Mouse (Mus musculus) hematopoietic stem cell, adult 5-6 weeks (primary cell): ENCODE measurements around the gene Schip1. TPM values are rescaled to one million over a fixed set of nuclear protein-coding genes. Genes with fewer than 3 reads are reported as not detected.

Experiments
- ATAC-seq, 2 experiments: fragments of 125-278 bp in 1 of 2; replicated peaks in 1 of 2; 2 replicates each; pipeline ENCODE4 v1.8.0; 2016 to 2017; ENCODE audit warnings: inconsistent platforms in 2 of 2, mild to moderate bottlenecking in 2 of 2, moderate number of reproducible peaks in 2 of 2, low read depth in 1 of 2, moderate TSS enrichment in 1 of 2; ENCODE audit not compliant: low FRiP score in 2 of 2, poor library complexity in 2 of 2, severe bottlenecking in 2 of 2, insufficient read depth in 1 of 2, low TSS enrichment in 1 of 2
- total RNA-seq: library from RNA; stranded (forward); fragments of 172-1452, 232-1000 nt; gene quantifications from 2 replicates; pipeline ENCODE4 v1.2.3, GENCODE M21; 2017

Gene Schip1
- total RNA-seq, 1 experiment from 2014 or later = 0.94 TPM

DNA sequence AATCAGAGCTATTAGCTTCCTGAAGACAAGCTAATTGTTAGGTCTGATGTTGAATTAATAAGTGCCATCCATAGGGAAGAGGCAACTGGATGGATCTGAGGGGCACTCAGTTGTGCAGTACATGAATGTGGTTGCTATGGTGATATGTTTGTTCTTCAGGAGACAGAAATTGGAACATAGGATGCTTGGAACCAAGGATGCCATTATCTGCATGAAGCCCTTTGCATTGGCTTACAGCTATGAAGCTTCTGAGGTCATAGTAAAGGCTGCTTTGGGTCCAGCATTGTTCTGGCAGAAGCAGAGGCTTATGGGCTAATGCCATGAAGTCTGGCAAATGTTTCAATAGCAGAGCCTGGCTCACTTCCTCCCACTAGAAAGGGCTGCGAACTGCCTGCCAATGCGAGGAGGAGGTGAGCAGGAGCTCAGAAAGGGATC, 339.2 kb downstream of the Schip1 start:
- ATAC-seq = no peak

- ATAC-seq = no peak
Observed at GRCm38 (mm10) chr3:68405724-68406123, 341.1 kb downstream of the Schip1 start.

DNA sequence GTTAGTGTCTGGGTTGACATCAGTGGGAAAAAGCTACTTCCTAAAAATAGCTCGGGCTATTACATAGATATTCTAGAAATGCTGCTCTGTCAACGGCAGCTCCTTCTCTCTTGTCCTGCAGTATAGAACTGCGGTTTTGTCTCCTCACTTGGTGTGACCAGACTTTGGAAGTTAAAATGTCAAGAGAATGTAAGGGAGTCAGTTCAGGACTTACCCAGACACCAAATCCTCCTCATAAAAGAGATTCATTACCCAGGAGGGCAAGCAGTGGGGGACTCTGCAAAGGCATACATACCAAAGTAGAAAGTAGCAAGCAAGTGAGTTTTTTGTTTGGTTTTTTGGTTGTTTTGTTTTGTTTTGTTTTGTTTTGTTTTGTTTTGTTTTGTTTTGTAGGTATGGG, 347.7 kb downstream of the Schip1 start:
- no peak for ATAC-seq

DNA sequence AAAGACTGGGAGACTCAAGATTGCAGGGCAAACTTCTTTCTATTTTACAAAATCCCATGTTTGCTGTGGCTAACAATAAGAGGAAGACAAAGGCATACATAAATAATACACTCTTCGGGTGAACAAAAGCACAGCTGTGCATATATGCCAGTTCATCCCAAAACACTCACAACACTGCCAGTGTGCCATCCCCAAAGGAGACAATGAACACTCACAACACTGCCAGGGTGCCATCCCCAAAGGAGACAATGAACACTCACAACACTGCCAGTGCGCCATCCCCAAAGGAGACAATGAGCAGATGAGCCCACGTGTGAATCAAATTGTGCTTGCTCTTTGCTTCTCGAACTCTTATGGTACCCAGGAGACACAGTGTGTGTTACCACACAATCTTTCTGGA, 355.2 kb downstream of the Schip1 start:
- ATAC-seq = no peak

DNA sequence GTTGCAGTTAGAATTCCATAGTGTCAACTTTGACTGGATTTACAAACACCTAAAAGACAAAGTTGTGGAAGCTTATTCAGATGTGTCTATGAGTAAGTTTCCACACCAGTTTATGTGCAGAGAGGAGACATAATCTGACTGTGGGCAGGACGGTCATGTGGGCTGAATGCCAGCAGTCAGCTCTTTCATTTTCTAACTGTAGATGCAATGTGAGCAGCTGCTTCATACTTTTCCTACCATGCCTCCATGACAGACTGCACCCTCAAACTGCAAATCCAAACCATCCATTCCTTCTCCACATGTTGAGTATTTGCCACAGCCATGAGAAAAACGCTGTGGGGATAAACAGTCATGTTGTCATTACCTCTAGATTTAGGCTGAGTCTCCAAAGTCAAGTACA, 356.3 kb downstream of the Schip1 start:
- ATAC-seq = no peak

DNA sequence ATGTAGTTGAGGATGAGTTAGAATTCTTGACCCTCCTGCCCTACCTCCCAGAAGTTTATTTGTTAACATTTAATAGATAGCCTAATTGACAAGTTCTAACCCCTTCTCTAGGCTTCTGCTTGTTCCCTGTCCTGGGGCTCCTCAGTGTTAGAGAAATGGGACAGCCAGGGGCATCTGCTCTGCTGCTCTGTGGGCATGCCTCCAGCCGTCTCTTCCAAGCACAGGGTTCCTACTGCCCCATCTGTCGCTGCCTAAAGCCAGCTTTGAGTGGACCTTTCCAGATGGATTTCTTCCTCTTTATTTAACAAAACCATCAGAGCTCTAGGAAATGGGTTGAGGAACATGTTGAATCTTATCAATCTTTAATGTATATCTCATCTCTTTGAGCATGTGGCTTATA, 357.2 kb downstream of the Schip1 start:
- ATAC-seq = no peak

DNA sequence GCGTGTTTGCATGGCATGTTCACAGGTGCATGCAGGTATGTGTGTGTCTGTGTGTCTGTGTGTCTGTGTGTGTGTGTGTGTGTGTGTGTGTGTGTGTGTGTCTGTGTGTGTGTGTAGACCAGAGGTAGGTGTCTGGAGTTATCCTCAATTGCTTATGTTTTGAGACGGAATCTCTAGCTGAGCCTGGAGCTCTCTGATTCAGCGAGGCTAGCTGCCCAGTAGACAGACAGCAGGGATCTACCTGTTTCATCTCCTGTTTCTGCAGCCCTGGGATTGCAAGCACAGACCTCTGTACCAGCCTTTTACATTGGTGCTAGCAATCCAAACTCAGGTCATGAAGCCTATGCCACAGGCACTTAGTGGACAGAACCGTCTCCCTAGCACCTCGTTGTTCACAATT, 363.5 kb downstream of the Schip1 start:
- no peak for ATAC-seq

DNA sequence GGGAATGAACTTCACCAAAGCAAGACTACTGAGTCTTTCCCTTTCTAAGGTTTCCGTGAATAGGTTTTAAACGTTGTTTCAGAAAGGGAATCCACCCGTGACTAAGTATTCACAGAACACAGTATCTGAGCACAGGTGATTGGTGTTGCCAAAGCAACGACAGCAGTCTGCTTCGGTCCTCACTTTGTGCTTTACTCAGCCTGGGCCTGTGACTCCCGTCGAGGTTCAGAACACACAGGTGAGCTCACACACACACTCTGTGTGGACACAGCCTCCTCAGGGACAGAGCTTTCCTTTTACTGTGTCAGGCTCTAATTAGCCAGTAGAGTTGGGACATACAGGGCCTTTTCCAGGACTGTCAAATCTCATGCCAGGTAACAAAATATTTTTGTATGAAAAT, 369.8 kb downstream of the Schip1 start:
- no peak for ATAC-seq

DNA sequence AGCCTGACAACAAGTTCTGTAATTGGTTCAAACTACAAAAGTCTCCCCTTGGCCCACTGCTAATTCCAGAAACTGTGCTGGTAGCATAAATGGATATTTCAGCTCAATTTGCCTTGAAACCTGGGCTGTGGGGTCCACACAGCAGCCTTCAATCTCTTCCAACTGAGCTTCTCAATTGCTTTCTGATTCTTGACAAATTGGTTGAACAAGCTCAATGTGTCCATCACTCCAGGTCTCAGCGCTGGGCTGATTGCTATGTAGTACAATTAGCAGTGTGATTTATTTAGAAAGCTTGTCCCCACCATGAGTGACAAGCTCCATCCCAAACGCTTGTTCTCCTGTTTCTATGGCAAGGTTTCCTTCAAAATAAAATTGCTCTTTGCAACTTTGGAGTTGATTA, 370.3 kb downstream of the Schip1 start:
- ATAC-seq = no peak

DNA sequence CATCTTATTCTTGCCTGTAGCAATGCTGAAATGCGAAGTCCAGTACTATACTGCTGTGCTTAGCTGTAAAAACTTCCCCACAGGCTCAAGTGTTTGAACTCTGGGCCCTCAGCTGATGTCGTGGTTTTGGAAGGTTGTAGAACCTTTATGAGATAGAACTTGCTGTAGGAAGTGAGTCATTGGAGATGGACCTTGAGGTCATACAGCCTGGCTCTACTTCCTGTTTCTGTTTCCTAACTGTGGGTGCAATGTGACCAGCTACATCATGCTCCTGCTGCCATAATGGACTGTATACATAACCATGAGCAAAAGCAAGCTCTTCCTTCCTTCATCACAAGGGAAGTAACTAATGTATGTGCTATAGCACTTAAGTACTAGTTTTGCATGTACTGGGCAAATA, 383.9 kb downstream of the Schip1 start:
- ATAC-seq = no peak

GRCm38 (mm10) chr3:68451634-68452033, 387.0 kb downstream of the Schip1 start:
- ATAC-seq = no peak

DNA sequence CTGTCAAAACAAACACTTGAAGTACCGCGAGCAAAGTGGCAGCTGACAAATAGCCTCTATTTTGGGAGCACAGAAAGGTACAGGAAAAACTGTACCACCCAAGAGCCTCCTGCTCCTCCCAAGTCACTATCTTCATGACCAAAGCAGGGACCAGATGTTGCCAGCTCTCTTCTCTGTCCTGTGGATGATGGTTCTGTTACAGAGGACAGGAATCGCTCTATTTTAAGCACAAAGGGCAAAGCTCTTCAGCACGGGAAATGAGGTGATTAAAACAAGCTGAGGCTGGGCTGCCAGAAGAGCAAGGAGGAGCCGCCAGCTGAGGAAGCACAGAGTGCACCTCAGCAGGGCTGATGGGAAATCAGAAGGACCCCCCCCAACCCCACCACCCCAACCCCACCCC, 388.7 kb downstream of the Schip1 start:
- no peak for ATAC-seq

GRCm38 (mm10) chr3:68453719-68454455, 389.3 kb downstream of the Schip1 start:
- ATAC-seq = no peak

GRCm38 (mm10) chr3:68466643-68467042, 402.0 kb downstream of the Schip1 start:
- no peak for ATAC-seq

- ATAC-seq = peak; percentile 36 to 38
Observed at GRCm38 (mm10) chr3:68467941-68468687, 403.5 kb downstream of the Schip1 start.

GRCm38 (mm10) chr3:68469643-68470042, 405.0 kb downstream of the Schip1 start:
- ATAC-seq = no peak

- ATAC-seq = no peak
Observed at GRCm38 (mm10) chr3:68470061-68470460, 405.5 kb downstream of the Schip1 start.

DNA sequence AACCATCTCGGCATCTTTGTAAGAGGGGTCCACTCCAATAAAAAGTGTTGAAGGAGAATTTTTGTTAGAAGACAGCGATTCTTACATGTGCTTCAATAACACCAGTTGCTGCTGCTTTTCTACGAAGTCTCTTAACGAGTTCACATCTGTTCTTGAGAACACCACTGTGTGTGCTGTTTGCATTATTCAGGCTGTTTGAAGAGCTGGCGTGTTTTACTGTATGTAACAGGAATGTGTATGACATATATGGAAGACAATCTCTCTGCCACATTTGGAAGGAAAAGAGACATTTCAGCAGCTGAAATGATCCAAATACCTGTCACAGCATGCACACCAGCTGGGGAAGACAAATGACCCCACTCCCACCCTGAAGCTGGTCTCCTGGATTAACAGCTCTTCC, 406.0 kb downstream of the Schip1 start:
- ATAC-seq = no peak

DNA sequence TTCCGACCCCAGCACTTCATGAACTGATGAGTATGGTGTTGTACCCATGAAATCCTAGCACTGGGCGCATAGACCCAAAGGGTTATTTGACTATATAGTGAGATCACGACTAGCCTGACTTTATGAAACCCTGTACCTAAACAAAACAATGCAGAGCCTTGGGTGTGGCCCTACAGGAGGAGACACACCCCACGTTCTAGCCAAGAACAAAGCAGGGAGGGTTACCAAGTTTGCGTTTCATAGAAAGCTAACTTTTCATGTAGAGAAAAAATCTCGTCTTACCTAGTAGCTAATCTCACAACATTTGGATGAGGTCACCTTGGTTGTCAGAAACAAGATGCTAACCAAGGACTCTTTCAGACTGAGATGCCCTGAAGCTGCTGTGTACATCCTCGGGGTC, 411.7 kb downstream of the Schip1 start:
- no peak for ATAC-seq
